ENCODE assay signal across 7 mouse cellular contexts in the genomic region with DNA sequence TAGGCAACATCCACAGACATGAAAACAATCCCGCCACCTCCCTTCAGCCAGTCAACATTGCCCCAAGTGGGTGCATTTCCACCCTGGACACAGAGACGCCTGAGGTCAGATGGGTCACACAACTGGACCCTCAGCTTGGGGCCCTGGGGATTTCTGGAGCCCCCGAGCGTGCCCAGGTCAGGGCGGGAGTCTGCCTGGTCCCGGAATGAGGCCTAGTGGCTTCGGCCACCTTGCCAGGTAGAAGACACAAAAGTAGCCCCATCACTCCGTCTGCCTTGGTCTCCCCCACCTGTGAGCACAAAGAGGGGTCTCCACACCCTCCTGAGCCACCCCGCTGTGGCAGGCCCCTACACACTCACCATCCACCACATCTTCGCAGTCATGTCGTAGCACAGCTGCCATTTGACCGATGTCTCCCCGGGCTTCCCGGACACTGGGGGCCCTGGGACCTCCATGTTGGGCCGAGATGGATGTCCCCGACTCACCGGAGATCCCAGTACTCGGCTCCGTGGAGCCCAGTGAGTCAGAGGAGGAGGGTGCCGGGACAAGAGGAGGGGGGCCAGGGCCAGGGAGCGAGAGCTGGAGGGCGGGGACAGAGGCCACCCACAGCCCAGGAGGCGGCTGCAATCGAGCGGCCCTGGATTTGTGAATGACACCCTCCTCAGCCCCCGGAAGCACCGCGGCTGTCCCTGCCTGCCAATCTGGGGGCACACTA. TPM values are rescaled to one million over a fixed set of nuclear protein-coding genes. Genes with fewer than 3 reads are reported as not detected.
A peak's percentile ranks its signal among the peaks of the same experiment; 100 is the strongest.
DNase-seq lines count a peak whose midpoint lies in the region; ATAC-seq and TF ChIP-seq lines count a peak whose summit lies in the region.

A gene (minus strand): TSS at position 455 of the 715 bp plus-strand sequence.

- no peak within 1 kb of the TSS for H3K9ac ChIP-seq in intestine, embryonic 16.5 days (ENCODE audit: low read depth, low read length)
- H3K9ac ChIP-seq in midbrain, embryonic 16.5 days (ENCODE audit: low read depth, low read length) = no peak within 1 kb of the TSS

- DNase-seq in right cerebral cortex, adult 18-20 months = peak; percentile 5
- no peak for DNase-seq in right cerebral cortex, postnatal 36 days (ENCODE audit: low spot score in 2 of 2)
- DNase-seq in heart, adult 18-20 months = no peak
- no peak for DNase-seq in cerebellum, adult 18-20 months

- no peaks in the 10 kb centered on the region for H3K9me3 ChIP-seq in intestine, embryonic 16.5 days (ENCODE audit: control insufficient read depth, low read length)
- no peaks in the 10 kb centered on the region for H3K9me3 ChIP-seq in midbrain, embryonic 16.5 days (replicated peaks; ENCODE audit: control insufficient read depth, low read length, poor library complexity, severe bottlenecking)

- WGBS in intestine, embryonic 16.5 days = 66% methylated on average over 25 of the region's 28 CpGs
- WGBS in midbrain, embryonic 16.5 days = 69% methylated on average over 28 of the region's 28 CpGs

- TF ChIP-seq POLR2A in cortical plate, adult 2 months (IDR thresholded peaks at IDR 0.05; ENCODE audit: extremely low read depth, insufficient read depth, low read length) = no peak

- no peak for ATAC-seq in intestine, embryonic 16.5 days
- ATAC-seq in midbrain, embryonic 16.5 days = no peak

- no peak within 1 kb of the TSS for H3K4me2 ChIP-seq in intestine, embryonic 16.5 days (ENCODE audit: low read depth, low read length)
- no peak within 1 kb of the TSS for H3K4me2 ChIP-seq in midbrain, embryonic 16.5 days (ENCODE audit: low read length)

- no peak within 1 kb of the TSS for H3K4me3 ChIP-seq in cortical plate, adult 2 months (ENCODE audit: insufficient read depth, low read length)
- H3K4me3 ChIP-seq in intestine, embryonic 16.5 days (ENCODE audit: low read length) = no peak within 1 kb of the TSS
- H3K4me3 ChIP-seq in midbrain, embryonic 16.5 days (ENCODE audit: low read depth, low read length) = no peak within 1 kb of the TSS

- H3K27ac ChIP-seq in cortical plate, adult 2 months (ENCODE audit: insufficient read depth, low read length) = no peak within 1 kb of the TSS
- H3K27ac ChIP-seq in intestine, embryonic 16.5 days (ENCODE audit: low read length) = no peak within 1 kb of the TSS
- no peak within 1 kb of the TSS for H3K27ac ChIP-seq in midbrain, embryonic 16.5 days (ENCODE audit: low read length)

- H3K27me3 ChIP-seq in intestine, embryonic 16.5 days (replicated peaks; ENCODE audit: control insufficient read depth, insufficient read depth, low read length) = peaks cover 66% of the 10 kb centered on the region
- peaks cover 53% of the 10 kb centered on the region for H3K27me3 ChIP-seq in midbrain, embryonic 16.5 days (ENCODE audit: control insufficient read depth, insufficient read depth, low read depth, low read length)

- TF ChIP-seq CTCF in cortical plate, adult 2 months (IDR thresholded peaks at IDR 0.05; ENCODE audit: extremely low read depth, insufficient read depth, low read length) = no peak

- H3K36me3 ChIP-seq in intestine, embryonic 16.5 days (ENCODE audit: control insufficient read depth, insufficient read depth, low read length) = no peaks in the 10 kb centered on the region
- H3K36me3 ChIP-seq in midbrain, embryonic 16.5 days (ENCODE audit: control insufficient read depth, insufficient read depth, low read length) = no peaks in the 10 kb centered on the region

- no peaks in the 10 kb centered on the region for H3K4me1 ChIP-seq in cortical plate, adult 2 months (ENCODE audit: control insufficient read depth, insufficient read depth, low read length)
- H3K4me1 ChIP-seq in intestine, embryonic 16.5 days (ENCODE audit: control insufficient read depth, insufficient read depth, low read length) = 0 out of 2 replicates have a peak, but pooled peaks cover 2% of the 10 kb centered on the region
- H3K4me1 ChIP-seq in midbrain, embryonic 16.5 days (ENCODE audit: control insufficient read depth, insufficient read depth, low read length) = no peaks in the 10 kb centered on the region

RNA-seq across cellular contexts. Expression of the gene that starts here (rescaled TPM):
- 52.2 and 54.5 TPM in 2 replicates for polyA plus RNA-seq in cortical plate, adult 2 months (2012; rRNA removed)
- total RNA-seq in heart, adult 18-20 months (2021) = 10 to 100 TPM; 91.0 to 93.4 TPM
- polyA plus RNA-seq in intestine, embryonic 16.5 days (2015; fragmentation: Nextera tagmentation; extraction: Ambion mirVana) = 49.8 and 55.8 TPM in 2 replicates
- polyA plus RNA-seq in midbrain, embryonic 16.5 days (2015; fragmentation: Nextera tagmentation; extraction: Ambion mirVana) = 15.4 and 17.2 TPM in 2 replicates
